Mouse (Mus musculus): ENCODE data around the gene Mrm3. TPM values are rescaled to one million over a fixed set of nuclear protein-coding genes. Genes with fewer than 3 reads are reported as not detected.

The Mrm3 gene
- polyA plus RNA-seq, 1 experiment: 0.79 TPM

DNA sequence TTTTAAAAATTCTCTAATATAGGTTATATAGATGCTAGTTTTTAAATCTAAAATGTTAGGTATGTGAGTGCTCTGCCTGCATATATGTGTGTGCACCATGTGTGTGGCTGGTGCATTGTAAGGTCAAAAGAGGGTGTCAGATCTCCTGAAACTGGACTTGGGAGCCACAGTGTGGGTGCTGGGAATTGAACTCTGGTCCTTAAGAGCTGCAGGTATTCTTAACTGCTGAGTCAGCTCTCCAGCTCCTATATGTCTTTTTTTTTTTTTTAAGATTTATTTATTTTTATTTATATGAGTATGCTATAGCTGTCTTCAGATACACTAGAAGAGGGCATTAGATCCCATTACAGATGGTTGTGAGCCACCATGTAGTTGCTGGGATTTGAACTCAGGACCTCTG, 2.9 kb downstream of the Mrm3 start:
- TF ChIP-seq TAL1 (IDR thresholded peaks at IDR 0.05; ENCODE audit: low read length) (no peak), GATA1 (IDR thresholded peaks at IDR 0.05; ENCODE audit: low read length) (no peak)
- no peaks in the 10 kb centered on the region for H3K27me3 ChIP-seq (ENCODE audit: control insufficient read depth)
- H3K9me3 ChIP-seq (ENCODE audit: control insufficient read depth, low read length): no peaks in the 10 kb centered on the region
- peaks cover 26% of the 10 kb centered on the region for H3K4me1 ChIP-seq (ENCODE audit: control insufficient read depth)
- no peak overlapping the region for H3K4me3 ChIP-seq (replicated peaks)
- peaks cover 44% of the 10 kb centered on the region for H3K36me3 ChIP-seq (ENCODE audit: control insufficient read depth)

- H3K4me3 ChIP-seq (replicated peaks): no peak overlapping the region
- TF ChIP-seq GATA1 (IDR thresholded peaks at IDR 0.05; ENCODE audit: low read length) (no peak), TAL1 (IDR thresholded peaks at IDR 0.05; ENCODE audit: low read length) (no peak)
- peaks cover 26% of the 10 kb centered on the region for H3K4me1 ChIP-seq (ENCODE audit: control insufficient read depth)
- H3K27me3 ChIP-seq (ENCODE audit: control insufficient read depth): no peaks in the 10 kb centered on the region
- H3K36me3 ChIP-seq (ENCODE audit: control insufficient read depth): peaks cover 46% of the 10 kb centered on the region
- no peaks in the 10 kb centered on the region for H3K9me3 ChIP-seq (ENCODE audit: control insufficient read depth, low read length)
These were observed 3.7 kb downstream of the Mrm3 start for GRCm38 (mm10) chr11:76247239-76247638.

DNA sequence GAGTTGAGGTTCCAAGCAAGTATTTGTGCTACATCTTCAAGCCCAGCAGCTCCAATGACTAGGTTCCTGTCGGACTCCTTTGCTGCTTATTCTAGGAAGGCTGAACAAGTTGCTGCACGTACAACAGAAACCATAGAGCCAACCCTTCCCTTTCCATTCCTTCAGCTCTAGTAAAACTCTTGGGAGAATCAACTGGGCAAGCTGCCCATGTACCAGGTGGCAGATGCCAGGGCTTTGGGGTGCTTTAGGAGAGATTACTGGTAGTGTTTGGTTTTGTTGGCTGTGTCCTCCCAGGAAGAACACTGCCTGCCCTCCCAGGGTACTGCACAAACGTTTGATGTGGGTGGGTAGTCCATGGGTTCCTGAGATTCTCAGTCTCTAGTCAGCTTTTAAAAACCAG, 8.5 kb downstream of the Mrm3 start:
- Histone ChIP-seq H3K36me3 (ENCODE audit: control insufficient read depth) (peaks cover 40% of the 10 kb centered on the region), H3K9me3 (ENCODE audit: control insufficient read depth, low read length) (no peaks in the 10 kb centered on the region), H3K27me3 (ENCODE audit: control insufficient read depth) (no peaks in the 10 kb centered on the region), H3K4me3 (replicated peaks) (no peak overlapping the region), H3K4me1 (ENCODE audit: control insufficient read depth) (no peaks in the 10 kb centered on the region)
- TF ChIP-seq TAL1 (IDR thresholded peaks at IDR 0.05; ENCODE audit: low read length): no peak
- TF ChIP-seq GATA1 (IDR thresholded peaks at IDR 0.05; ENCODE audit: low read length): no peak

DNA sequence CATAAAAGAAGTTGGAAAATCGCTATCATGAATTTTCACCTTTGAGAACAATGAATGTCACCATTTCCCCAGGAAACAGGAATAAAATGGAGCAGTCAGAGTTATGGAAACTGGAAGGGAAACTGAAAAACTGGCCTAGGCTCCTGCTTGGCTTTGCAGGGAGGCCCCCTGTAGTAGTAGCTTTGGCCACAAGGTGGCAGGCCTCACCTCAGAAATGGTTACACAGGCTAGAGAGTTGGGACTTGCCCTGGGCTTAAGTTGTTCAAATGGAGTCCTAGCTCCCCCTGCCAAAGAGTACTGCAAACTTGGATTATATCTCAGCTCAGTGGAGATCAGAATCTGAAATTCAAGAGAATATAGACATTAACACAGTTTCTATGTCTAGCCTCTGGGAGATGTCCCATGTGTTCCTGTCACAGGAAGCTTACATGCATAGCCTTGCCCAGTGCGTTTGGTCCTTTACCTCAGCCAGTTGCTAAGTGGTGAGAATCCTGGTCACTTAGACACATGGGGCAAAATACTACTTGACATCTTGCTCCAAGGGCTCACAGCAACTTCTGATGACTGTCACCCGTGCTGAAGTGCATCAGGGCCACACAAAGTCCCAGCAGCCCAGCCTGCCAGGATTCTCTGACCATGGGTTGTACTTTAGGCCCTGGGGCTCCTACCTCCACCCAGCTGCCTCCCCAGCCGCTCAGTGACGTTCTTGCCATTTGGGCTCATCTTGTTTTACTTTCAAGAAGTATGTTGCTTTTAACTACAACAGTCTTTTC, 9.8 kb downstream of the Mrm3 start:
- TF ChIP-seq TAL1 (IDR thresholded peaks at IDR 0.05; ENCODE audit: low read length) (no peak), GATA1 (IDR thresholded peaks at IDR 0.05; ENCODE audit: low read length) (no peak)
- H3K4me1 ChIP-seq (ENCODE audit: control insufficient read depth): no peaks in the 10 kb centered on the region
- H3K27me3 ChIP-seq (ENCODE audit: control insufficient read depth): no peaks in the 10 kb centered on the region
- no peak overlapping the region for H3K4me3 ChIP-seq (replicated peaks)
- peaks cover 32% of the 10 kb centered on the region for H3K36me3 ChIP-seq (ENCODE audit: control insufficient read depth)
- no peaks in the 10 kb centered on the region for H3K9me3 ChIP-seq (ENCODE audit: control insufficient read depth, low read length)

DNA sequence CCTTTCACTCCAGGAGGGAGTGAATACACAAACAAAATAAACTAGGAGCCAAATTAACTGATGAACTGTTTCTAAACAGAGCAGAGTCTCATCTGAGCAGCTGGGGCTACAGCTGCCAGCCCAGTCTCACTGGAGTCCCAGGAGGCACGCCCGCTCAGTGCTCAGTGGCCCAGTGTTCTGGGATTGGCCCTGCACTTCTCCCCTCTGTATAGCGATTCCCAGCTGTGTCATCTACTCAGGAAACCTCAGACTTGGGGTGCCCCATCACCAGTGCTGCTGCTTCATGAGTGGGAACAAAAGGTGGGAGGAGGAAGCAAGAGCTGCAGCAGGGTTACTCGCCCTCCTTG, 10.4 kb downstream of the Mrm3 start:
- Histone ChIP-seq H3K27me3 (ENCODE audit: control insufficient read depth) (no peaks in the 10 kb centered on the region), H3K4me3 (replicated peaks) (no peak overlapping the region), H3K36me3 (ENCODE audit: control insufficient read depth) (peaks cover 27% of the 10 kb centered on the region), H3K9me3 (ENCODE audit: control insufficient read depth, low read length) (no peaks in the 10 kb centered on the region), H3K4me1 (ENCODE audit: control insufficient read depth) (no peaks in the 10 kb centered on the region)
- no peak for TF ChIP-seq GATA1 (IDR thresholded peaks at IDR 0.05; ENCODE audit: low read length)
- no peak for TF ChIP-seq TAL1 (IDR thresholded peaks at IDR 0.05; ENCODE audit: low read length)

GRCm38 (mm10) chr11:76255431-76256001, 12.0 kb downstream of the Mrm3 start:
- TF ChIP-seq TAL1 (IDR thresholded peaks at IDR 0.05; ENCODE audit: low read length) (no peak), GATA1 (IDR thresholded peaks at IDR 0.05; ENCODE audit: low read length) (no peak)

GRCm38 (mm10) chr11:76256129-76256528, 12.6 kb downstream of the Mrm3 start:
- Histone ChIP-seq H3K36me3 (ENCODE audit: control insufficient read depth) (peaks cover 4% of the 10 kb centered on the region), H3K4me3 (replicated peaks) (no peak overlapping the region), H3K4me1 (ENCODE audit: control insufficient read depth) (no peaks in the 10 kb centered on the region), H3K27me3 (ENCODE audit: control insufficient read depth) (no peaks in the 10 kb centered on the region), H3K9me3 (ENCODE audit: control insufficient read depth, low read length) (no peaks in the 10 kb centered on the region)
- no peak for TF ChIP-seq GATA1 (IDR thresholded peaks at IDR 0.05; ENCODE audit: low read length)
- TF ChIP-seq TAL1 (IDR thresholded peaks at IDR 0.05; ENCODE audit: low read length): no peak

More at GRCm38 (mm10) chr11:76255431-76256001, 12.0 kb downstream of the Mrm3 start:
- no peaks in the 10 kb centered on the region for H3K27me3 ChIP-seq (ENCODE audit: control insufficient read depth)
- H3K4me1 ChIP-seq (ENCODE audit: control insufficient read depth): no peaks in the 10 kb centered on the region
- H3K9me3 ChIP-seq (ENCODE audit: control insufficient read depth, low read length): no peaks in the 10 kb centered on the region
- H3K4me3 ChIP-seq (replicated peaks): no peak overlapping the region
- H3K36me3 ChIP-seq (ENCODE audit: control insufficient read depth): peaks cover 10% of the 10 kb centered on the region

GRCm38 (mm10) chr11:76257386-76257785, 13.9 kb downstream of the Mrm3 start:
- H3K9me3 ChIP-seq (ENCODE audit: control insufficient read depth, low read length): no peaks in the 10 kb centered on the region
- no peaks in the 10 kb centered on the region for H3K27me3 ChIP-seq (ENCODE audit: control insufficient read depth)
- no peaks in the 10 kb centered on the region for H3K4me1 ChIP-seq (ENCODE audit: control insufficient read depth)
- no peak overlapping the region for H3K4me3 ChIP-seq (replicated peaks)
- TF ChIP-seq TAL1 (IDR thresholded peaks at IDR 0.05; ENCODE audit: low read length): no peak
- TF ChIP-seq GATA1 (IDR thresholded peaks at IDR 0.05; ENCODE audit: low read length): no peak
- H3K36me3 ChIP-seq (ENCODE audit: control insufficient read depth): no peaks in the 10 kb centered on the region; the same call in 1 of the 2 replicates

DNA sequence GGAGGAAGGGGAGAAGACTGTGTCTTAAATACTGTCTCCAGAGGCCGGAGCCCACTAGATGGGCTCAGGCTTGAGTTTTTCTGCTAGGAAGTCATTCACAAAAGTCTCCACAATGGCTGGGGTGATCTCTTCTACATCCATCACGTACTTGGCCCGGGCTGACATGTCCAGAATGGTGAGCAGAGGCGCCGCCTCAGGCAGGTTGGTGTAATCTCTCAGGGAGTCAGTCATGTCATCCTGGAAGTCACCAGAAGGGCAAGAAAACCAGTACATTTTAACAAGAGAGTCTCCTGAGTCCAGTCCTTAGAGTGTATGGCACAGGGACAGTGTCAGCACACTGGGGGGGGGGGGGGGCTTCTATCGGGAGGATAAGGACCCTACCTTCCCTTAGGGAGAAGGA, 15.0 kb downstream of the Mrm3 start:
- Histone ChIP-seq H3K27me3 (ENCODE audit: control insufficient read depth) (no peaks in the 10 kb centered on the region), H3K4me1 (ENCODE audit: control insufficient read depth) (no peaks in the 10 kb centered on the region), H3K36me3 (ENCODE audit: control insufficient read depth) (no peaks in the 10 kb centered on the region; the same call in 1 of the 2 replicates), H3K9me3 (ENCODE audit: control insufficient read depth, low read length) (no peaks in the 10 kb centered on the region), H3K4me3 (replicated peaks) (no peak overlapping the region)
- no peak for TF ChIP-seq GATA1 (IDR thresholded peaks at IDR 0.05; ENCODE audit: low read length)
- TF ChIP-seq TAL1 (IDR thresholded peaks at IDR 0.05; ENCODE audit: low read length): no peak
